Comparison of ENCODE assay signal across 9 mouse cellular contexts in the genomic region with DNA sequence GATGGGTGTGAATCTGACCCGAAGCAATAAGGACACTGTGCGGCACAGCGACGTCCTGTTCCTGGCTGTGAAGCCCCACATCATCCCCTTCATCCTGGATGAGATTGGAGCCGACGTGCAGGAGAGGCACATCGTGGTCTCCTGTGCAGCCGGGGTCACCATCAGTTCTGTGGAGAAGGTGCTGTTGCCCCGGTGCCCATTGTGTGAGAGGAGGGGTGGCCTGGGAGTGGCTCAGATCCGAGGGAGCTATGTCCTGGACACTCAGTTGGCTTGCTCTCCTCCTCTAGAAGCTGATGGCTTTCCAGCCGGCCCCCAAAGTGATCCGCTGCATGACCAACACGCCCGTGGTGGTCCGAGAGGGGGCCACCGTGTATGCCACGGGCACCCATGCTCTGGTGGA. TPM values are rescaled to one million over a fixed set of nuclear protein-coding genes. Genes with fewer than 3 reads are reported as not detected.
DNase-seq lines count a peak whose midpoint lies in the region; ATAC-seq and TF ChIP-seq lines count a peak whose summit lies in the region.
"Had no signal": no experiment of that assay in that cellular context is flagged by ENCODE, and none has a peak within 500 bp of the region (broad histone marks: within the 10 kb centered on the region; RNA-seq: fewer than 3 reads in every experiment).

No protein-coding gene starts in this region.

- no peaks in the 10 kb centered on the region for H3K9me3 ChIP-seq in kidney, embryonic 15.5 days (replicated peaks)
- H3K9me3 ChIP-seq in embryonic facial prominence, embryonic 12.5 days: no peaks in the 10 kb centered on the region
- no peaks in the 10 kb centered on the region for H3K9me3 ChIP-seq in hindbrain, postnatal 0 days (ENCODE audit: low read length)
- no peaks in the 10 kb centered on the region for H3K9me3 ChIP-seq in midbrain, embryonic 14.5 days (ENCODE audit: control insufficient read depth, low read length)

- no peak for TF ChIP-seq CTCF in hindbrain, postnatal 0 days (IDR thresholded peaks at IDR 0.05; ENCODE audit: low read depth)

- H3K27ac ChIP-seq in kidney, embryonic 15.5 days: no peak overlapping the region
- H3K27ac ChIP-seq in embryonic facial prominence, embryonic 12.5 days: no peak overlapping the region
- H3K27ac ChIP-seq in hindbrain, postnatal 0 days: no peak overlapping the region
- no peak overlapping the region for H3K27ac ChIP-seq in midbrain, embryonic 14.5 days (replicated peaks; ENCODE audit: low read depth, low read length)

- no peaks in the 10 kb centered on the region for H3K27me3 ChIP-seq in kidney, embryonic 15.5 days
- no peaks in the 10 kb centered on the region for H3K27me3 ChIP-seq in embryonic facial prominence, embryonic 12.5 days
- no peaks in the 10 kb centered on the region for H3K27me3 ChIP-seq in hindbrain, postnatal 0 days (ENCODE audit: insufficient read depth, low read length)
- no peaks in the 10 kb centered on the region for H3K27me3 ChIP-seq in midbrain, embryonic 14.5 days (ENCODE audit: control insufficient read depth, insufficient read depth, low read length)

- no peak for DNase-seq in kidney, adult 18-20 months
- DNase-seq in hindbrain, postnatal 0 days (ENCODE audit: low spot score): no peak
- DNase-seq in midbrain, embryonic 14.5 days: no peak
- no peak for DNase-seq in right cerebral cortex, adult 18-20 months
- no peak for DNase-seq in layer of hippocampus, adult 11-12 months (ENCODE audit: low spot score)
- no peak for DNase-seq in gastrocnemius, postnatal 4 days (ENCODE audit: low spot score in 2 of 2)

- H3K4me2 ChIP-seq in kidney, embryonic 15.5 days: peak overlapping the region; percentile 82; the same call in 1 of the 2 replicates
- H3K4me2 ChIP-seq in embryonic facial prominence, embryonic 12.5 days (replicated peaks): peak overlapping the region; percentile 79
- no peak overlapping the region for H3K4me2 ChIP-seq in hindbrain, postnatal 0 days (ENCODE audit: low read depth, low read length)
- peak overlapping the region; percentile 94; the same call in 1 of the 2 replicates for H3K4me2 ChIP-seq in midbrain, embryonic 14.5 days (ENCODE audit: low read length)

- peaks cover 25% of the 10 kb centered on the region for H3K4me1 ChIP-seq in kidney, embryonic 15.5 days
- H3K4me1 ChIP-seq in embryonic facial prominence, embryonic 12.5 days: peaks cover 18% of the 10 kb centered on the region
- peaks cover 6% of the 10 kb centered on the region; the same call in 1 of the 2 replicates for H3K4me1 ChIP-seq in hindbrain, postnatal 0 days (ENCODE audit: insufficient read depth, low read length)
- H3K4me1 ChIP-seq in midbrain, embryonic 14.5 days (ENCODE audit: control insufficient read depth, insufficient read depth, low read length): peaks cover 6% of the 10 kb centered on the region

- WGBS in kidney, embryonic 15.5 days: 94% methylated on average over 17 of the region's 17 CpGs
- 92% methylated on average over 17 of the region's 17 CpGs for WGBS in embryonic facial prominence, embryonic 12.5 days
- 96% methylated on average over 17 of the region's 17 CpGs for WGBS in hindbrain, postnatal 0 days
- WGBS in midbrain, embryonic 14.5 days: 96% methylated on average over 17 of the region's 17 CpGs

- peak overlapping the region; percentile 85 for H3K4me3 ChIP-seq in kidney, embryonic 15.5 days (replicated peaks)
- H3K4me3 ChIP-seq in embryonic facial prominence, embryonic 12.5 days: no peak overlapping the region; the same call in 1 of the 2 replicates
- no peak overlapping the region for H3K4me3 ChIP-seq in hindbrain, postnatal 0 days (ENCODE audit: low read length)
- H3K4me3 ChIP-seq in midbrain, embryonic 14.5 days (replicated peaks; ENCODE audit: low read depth, low read length): no peak overlapping the region

- H3K9ac ChIP-seq in kidney, embryonic 15.5 days: no peak overlapping the region
- peak overlapping the region; percentile 96; the same call in 1 of the 2 replicates for H3K9ac ChIP-seq in embryonic facial prominence, embryonic 12.5 days
- 0 out of 2 replicates have a peak overlapping the region, but pooled peaks have one; percentile 84 for H3K9ac ChIP-seq in hindbrain, postnatal 0 days (replicated peaks; ENCODE audit: low read length)
- H3K9ac ChIP-seq in midbrain, embryonic 14.5 days (replicated peaks; ENCODE audit: low read length): peak overlapping the region; percentile 94; the same call in 1 of the 2 replicates

- peaks cover 33% of the 10 kb centered on the region for H3K36me3 ChIP-seq in kidney, embryonic 15.5 days
- peaks cover 33% of the 10 kb centered on the region for H3K36me3 ChIP-seq in embryonic facial prominence, embryonic 12.5 days
- peaks cover 17% of the 10 kb centered on the region for H3K36me3 ChIP-seq in hindbrain, postnatal 0 days (ENCODE audit: insufficient read depth, low read length)
- peaks cover 27% of the 10 kb centered on the region for H3K36me3 ChIP-seq in midbrain, embryonic 14.5 days (ENCODE audit: control insufficient read depth, insufficient read depth, low read length)

- ATAC-seq in kidney, embryonic 15.5 days (replicated peaks; ENCODE audit: low FRiP score): no peak
- ATAC-seq in embryonic facial prominence, embryonic 12.5 days (ENCODE audit: insufficient number of reproducible peaks, insufficient read depth, low FRiP score, low TSS enrichment): no peak
- no peak for ATAC-seq in hindbrain, postnatal 0 days
- ATAC-seq in midbrain, embryonic 14.5 days (ENCODE audit: low FRiP score, low TSS enrichment): no peak

RNA-seq across cellular contexts. Expression of a gene that starts 1.8 kb away (rescaled TPM):
- polyA plus RNA-seq in kidney, embryonic 15.5 days (2015; fragmentation: Nextera tagmentation; extraction: Ambion mirVana): 96.2 and 103 TPM in 2 replicates
- polyA plus RNA-seq in embryonic facial prominence, embryonic 12.5 days (2016; fragmentation: Nextera tagmentation; extraction: Ambion mirVana): 110 and 112 TPM in 2 replicates
- total RNA-seq in hindbrain, postnatal 0 days (2014; rRNA removed): 70.2 and 76.1 TPM in 2 replicates
- polyA plus RNA-seq in hindbrain, postnatal 0 days (2015; fragmentation: Nextera tagmentation; extraction: Ambion mirVana): 63.4 and 64.7 TPM in 2 replicates
- 67.2 and 69.9 TPM in 2 replicates for polyA plus RNA-seq in midbrain, embryonic 14.5 days (2014; fragmentation: Nextera tagmentation; extraction: Ambion mirVana)
- total RNA-seq in gastrocnemius, postnatal 4 days (2021): 10 to 100 TPM; 24.1 to 27.0 TPM

RNA-seq across cellular contexts. Expression of a gene that starts 13.0 kb away (rescaled TPM):
- polyA plus RNA-seq in kidney, embryonic 15.5 days (2015; fragmentation: Nextera tagmentation; extraction: Ambion mirVana): 0.12 TPM in 1 of 2 replicates, not detected in the other
- polyA plus RNA-seq in embryonic facial prominence, embryonic 12.5 days (2016; fragmentation: Nextera tagmentation; extraction: Ambion mirVana): 0.22 and 0.67 TPM in 2 replicates
- 11.3 and 15.3 TPM in 2 replicates for total RNA-seq in hindbrain, postnatal 0 days (2014; rRNA removed)
- 6.8 and 7.1 TPM in 2 replicates for polyA plus RNA-seq in hindbrain, postnatal 0 days (2015; fragmentation: Nextera tagmentation; extraction: Ambion mirVana)
- polyA plus RNA-seq in midbrain, embryonic 14.5 days (2014; fragmentation: Nextera tagmentation; extraction: Ambion mirVana): 1.3 and 2.0 TPM in 2 replicates
- not detected for total RNA-seq in gastrocnemius, postnatal 4 days (2021)
- polyA plus RNA-seq: small intestine, adult 2 months had no signal

RNA-seq across cellular contexts. Expression of a gene that starts 28.9 kb away (rescaled TPM):
- polyA plus RNA-seq in kidney, embryonic 15.5 days (2015; fragmentation: Nextera tagmentation; extraction: Ambion mirVana): 1.3 TPM in 2 replicates
- polyA plus RNA-seq in embryonic facial prominence, embryonic 12.5 days (2016; fragmentation: Nextera tagmentation; extraction: Ambion mirVana): 1.2 and 2.4 TPM in 2 replicates
- total RNA-seq in hindbrain, postnatal 0 days (2014; rRNA removed): not detected in 2 replicates
- polyA plus RNA-seq in hindbrain, postnatal 0 days (2015; fragmentation: Nextera tagmentation; extraction: Ambion mirVana): 0.29 and 0.42 TPM in 2 replicates
- polyA plus RNA-seq in midbrain, embryonic 14.5 days (2014; fragmentation: Nextera tagmentation; extraction: Ambion mirVana): 0.28 TPM in 1 of 2 replicates, not detected in the other
- total RNA-seq in gastrocnemius, postnatal 4 days (2021): 1 to 10 TPM in 1 of 2 experiments, under 1 TPM in 1; 0.96 to 1.5 TPM

RNA-seq across cellular contexts. Expression of a gene that starts 36.3 kb away (rescaled TPM):
- polyA plus RNA-seq in kidney, embryonic 15.5 days (2015; fragmentation: Nextera tagmentation; extraction: Ambion mirVana): 10.2 and 12.5 TPM in 2 replicates
- 8.8 and 8.9 TPM in 2 replicates for polyA plus RNA-seq in embryonic facial prominence, embryonic 12.5 days (2016; fragmentation: Nextera tagmentation; extraction: Ambion mirVana)
- total RNA-seq in hindbrain, postnatal 0 days (2014; rRNA removed): 2.9 and 5.4 TPM in 2 replicates
- polyA plus RNA-seq in hindbrain, postnatal 0 days (2015; fragmentation: Nextera tagmentation; extraction: Ambion mirVana): 2.5 and 3.0 TPM in 2 replicates
- polyA plus RNA-seq in midbrain, embryonic 14.5 days (2014; fragmentation: Nextera tagmentation; extraction: Ambion mirVana): 0.36 and 1.2 TPM in 2 replicates
- 10 to 100 TPM; 15.3 to 17.3 TPM for total RNA-seq in gastrocnemius, postnatal 4 days (2021)

RNA-seq across cellular contexts. Expression of a gene that starts 54.9 kb away (rescaled TPM):
- polyA plus RNA-seq in kidney, embryonic 15.5 days (2015; fragmentation: Nextera tagmentation; extraction: Ambion mirVana): 37.0 and 38.7 TPM in 2 replicates
- 41.6 and 47.0 TPM in 2 replicates for polyA plus RNA-seq in embryonic facial prominence, embryonic 12.5 days (2016; fragmentation: Nextera tagmentation; extraction: Ambion mirVana)
- total RNA-seq in hindbrain, postnatal 0 days (2014; rRNA removed): 11.1 and 13.1 TPM in 2 replicates
- polyA plus RNA-seq in hindbrain, postnatal 0 days (2015; fragmentation: Nextera tagmentation; extraction: Ambion mirVana): 21.4 and 21.7 TPM in 2 replicates
- polyA plus RNA-seq in midbrain, embryonic 14.5 days (2014; fragmentation: Nextera tagmentation; extraction: Ambion mirVana): 26.1 and 28.7 TPM in 2 replicates
- total RNA-seq in gastrocnemius, postnatal 4 days (2021): 10 to 100 TPM; 18.5 to 20.0 TPM
